Mouse (Mus musculus): ENCODE data around the gene Ghr. TPM values are rescaled to one million over a fixed set of nuclear protein-coding genes. Genes with fewer than 3 reads are reported as not detected.

The Ghr gene
- polyA plus RNA-seq, 1 experiment from 2014 or later, result 5.9 TPM

GRCm38 (mm10) chr15:3485367-3485766, 97.9 kb downstream of the Ghr start:
- Histone ChIP-seq H3K9me3 (replicated peaks; ENCODE audit: control insufficient read depth, low read length) (no peaks in the 10 kb centered on the region), H3K4me1 (ENCODE audit: control insufficient read depth, insufficient read depth, low read length) (no peaks in the 10 kb centered on the region), H3K27me3 (replicated peaks; ENCODE audit: control insufficient read depth, insufficient read depth, low read length) (no peaks in the 10 kb centered on the region), H3K4me2 (ENCODE audit: low read length) (no peak overlapping the region), H3K27ac (ENCODE audit: low read depth, low read length) (no peak overlapping the region), H3K4me3 (ENCODE audit: low read depth, low read length) (no peak overlapping the region), H3K36me3 (ENCODE audit: control insufficient read depth, insufficient read depth, low read length) (no peaks in the 10 kb centered on the region), H3K9ac (ENCODE audit: low read length) (no peak overlapping the region)
- DNase-seq (ENCODE audit: low spot score) (no peak), ATAC-seq (no peak)
- 100% methylated on average over 1 of the region's 1 CpGs for WGBS

- Histone ChIP-seq H3K36me3 (ENCODE audit: control insufficient read depth, insufficient read depth, low read length) (no peaks in the 10 kb centered on the region), H3K27ac (ENCODE audit: low read depth, low read length) (no peak overlapping the region), H3K4me3 (ENCODE audit: low read depth, low read length) (no peak overlapping the region), H3K9me3 (replicated peaks; ENCODE audit: control insufficient read depth, low read length) (no peaks in the 10 kb centered on the region), H3K9ac (ENCODE audit: low read length) (no peak overlapping the region), H3K4me2 (ENCODE audit: low read length) (no peak overlapping the region), H3K27me3 (replicated peaks; ENCODE audit: control insufficient read depth, insufficient read depth, low read length) (no peaks in the 10 kb centered on the region), H3K4me1 (ENCODE audit: control insufficient read depth, insufficient read depth, low read length) (no peaks in the 10 kb centered on the region)
- ATAC-seq, result no peak
- WGBS, result 86% methylated on average over 3 of the region's 3 CpGs
- DNase-seq (ENCODE audit: low spot score), result no peak
Observed at GRCm38 (mm10) chr15:3483451-3483850, 99.8 kb downstream of the Ghr start.

GRCm38 (mm10) chr15:3469230-3469629, 114.1 kb downstream of the Ghr start:
- Histone ChIP-seq H3K9ac (ENCODE audit: low read length) (no peak overlapping the region), H3K4me2 (ENCODE audit: low read length) (no peak overlapping the region), H3K4me3 (ENCODE audit: low read depth, low read length) (no peak overlapping the region), H3K4me1 (ENCODE audit: control insufficient read depth, insufficient read depth, low read length) (no peaks in the 10 kb centered on the region), H3K27ac (ENCODE audit: low read depth, low read length) (no peak overlapping the region), H3K27me3 (replicated peaks; ENCODE audit: control insufficient read depth, insufficient read depth, low read length) (no peaks in the 10 kb centered on the region), H3K9me3 (replicated peaks; ENCODE audit: control insufficient read depth, low read length) (no peaks in the 10 kb centered on the region), H3K36me3 (ENCODE audit: control insufficient read depth, insufficient read depth, low read length) (no peaks in the 10 kb centered on the region)
- no peak for DNase-seq (ENCODE audit: low spot score)
- WGBS, result 90% methylated on average over 4 of the region's 4 CpGs
- ATAC-seq, result no peak

- DNase-seq (ENCODE audit: low spot score), result no peak
- ATAC-seq, result no peak
- Histone ChIP-seq H3K4me3 (ENCODE audit: low read depth, low read length) (no peak overlapping the region), H3K36me3 (ENCODE audit: control insufficient read depth, insufficient read depth, low read length) (no peaks in the 10 kb centered on the region), H3K9me3 (replicated peaks; ENCODE audit: control insufficient read depth, low read length) (no peaks in the 10 kb centered on the region), H3K9ac (ENCODE audit: low read length) (no peak overlapping the region), H3K4me2 (ENCODE audit: low read length) (no peak overlapping the region), H3K27me3 (replicated peaks; ENCODE audit: control insufficient read depth, insufficient read depth, low read length) (no peaks in the 10 kb centered on the region), H3K4me1 (ENCODE audit: control insufficient read depth, insufficient read depth, low read length) (no peaks in the 10 kb centered on the region), H3K27ac (ENCODE audit: low read depth, low read length) (no peak overlapping the region)
- WGBS, result 86% methylated on average over 4 of the region's 4 CpGs
Observed at GRCm38 (mm10) chr15:3466608-3467007, 116.7 kb downstream of the Ghr start.

GRCm38 (mm10) chr15:3464754-3465153, 118.5 kb downstream of the Ghr start:
- Histone ChIP-seq H3K4me1 (ENCODE audit: control insufficient read depth, insufficient read depth, low read length) (no peaks in the 10 kb centered on the region), H3K4me2 (ENCODE audit: low read length) (no peak overlapping the region), H3K9ac (ENCODE audit: low read length) (no peak overlapping the region), H3K36me3 (ENCODE audit: control insufficient read depth, insufficient read depth, low read length) (no peaks in the 10 kb centered on the region), H3K27me3 (replicated peaks; ENCODE audit: control insufficient read depth, insufficient read depth, low read length) (no peaks in the 10 kb centered on the region), H3K27ac (ENCODE audit: low read depth, low read length) (no peak overlapping the region), H3K9me3 (replicated peaks; ENCODE audit: control insufficient read depth, low read length) (no peaks in the 10 kb centered on the region), H3K4me3 (ENCODE audit: low read depth, low read length) (no peak overlapping the region)
- WGBS, result 82% methylated on average over 4 of the region's 4 CpGs
- no peak for ATAC-seq
- DNase-seq (ENCODE audit: low spot score), result no peak

- no peak overlapping the region for H3K4me2 ChIP-seq (ENCODE audit: low read length)
- no peak overlapping the region for H3K4me3 ChIP-seq (ENCODE audit: low read depth, low read length)
- no peak overlapping the region for H3K9ac ChIP-seq (ENCODE audit: low read length)
- no peaks in the 10 kb centered on the region for H3K36me3 ChIP-seq (ENCODE audit: control insufficient read depth, insufficient read depth, low read length)
- H3K9me3 ChIP-seq (replicated peaks; ENCODE audit: control insufficient read depth, low read length), result no peaks in the 10 kb centered on the region
- H3K27ac ChIP-seq (ENCODE audit: low read depth, low read length), result no peak overlapping the region
- DNase-seq (ENCODE audit: low spot score) (no peak), ATAC-seq (no peak)
- no peaks in the 10 kb centered on the region for H3K4me1 ChIP-seq (ENCODE audit: control insufficient read depth, insufficient read depth, low read length)
- 79% methylated on average over 4 of the region's 4 CpGs for WGBS
- no peaks in the 10 kb centered on the region for H3K27me3 ChIP-seq (replicated peaks; ENCODE audit: control insufficient read depth, insufficient read depth, low read length)
Observed at GRCm38 (mm10) chr15:3456543-3456942, 126.7 kb downstream of the Ghr start.

- H3K27me3 ChIP-seq (replicated peaks; ENCODE audit: control insufficient read depth, insufficient read depth, low read length), result no peaks in the 10 kb centered on the region
- H3K27ac ChIP-seq (ENCODE audit: low read depth, low read length), result no peak overlapping the region
- ATAC-seq (no peak), DNase-seq (ENCODE audit: low spot score) (no peak)
- H3K4me3 ChIP-seq (ENCODE audit: low read depth, low read length), result no peak overlapping the region
- no peak overlapping the region for H3K9ac ChIP-seq (ENCODE audit: low read length)
- H3K4me2 ChIP-seq (ENCODE audit: low read length), result no peak overlapping the region
- H3K4me1 ChIP-seq (ENCODE audit: control insufficient read depth, insufficient read depth, low read length), result no peaks in the 10 kb centered on the region
- no peaks in the 10 kb centered on the region for H3K36me3 ChIP-seq (ENCODE audit: control insufficient read depth, insufficient read depth, low read length)
- H3K9me3 ChIP-seq (replicated peaks; ENCODE audit: control insufficient read depth, low read length), result no peaks in the 10 kb centered on the region
Observed at GRCm38 (mm10) chr15:3455572-3455971, 127.7 kb downstream of the Ghr start.

GRCm38 (mm10) chr15:3452080-3452752, 131.1 kb downstream of the Ghr start:
- Histone ChIP-seq H3K9me3 (replicated peaks; ENCODE audit: control insufficient read depth, low read length) (no peaks in the 10 kb centered on the region), H3K9ac (ENCODE audit: low read length) (no peak overlapping the region), H3K4me3 (ENCODE audit: low read depth, low read length) (no peak overlapping the region), H3K27ac (ENCODE audit: low read depth, low read length) (no peak overlapping the region), H3K27me3 (replicated peaks; ENCODE audit: control insufficient read depth, insufficient read depth, low read length) (no peaks in the 10 kb centered on the region), H3K36me3 (ENCODE audit: control insufficient read depth, insufficient read depth, low read length) (no peaks in the 10 kb centered on the region), H3K4me1 (ENCODE audit: control insufficient read depth, insufficient read depth, low read length) (no peaks in the 10 kb centered on the region), H3K4me2 (ENCODE audit: low read length) (no peak overlapping the region)
- no peak for ATAC-seq
- no peak for DNase-seq (ENCODE audit: low spot score)
- WGBS, result 77% methylated on average over 5 of the region's 5 CpGs

GRCm38 (mm10) chr15:3449564-3449963, 133.7 kb downstream of the Ghr start:
- ATAC-seq (no peak), DNase-seq (ENCODE audit: low spot score) (no peak)
- Histone ChIP-seq H3K9ac (ENCODE audit: low read length) (no peak overlapping the region), H3K9me3 (replicated peaks; ENCODE audit: control insufficient read depth, low read length) (no peaks in the 10 kb centered on the region), H3K27ac (ENCODE audit: low read depth, low read length) (no peak overlapping the region), H3K4me1 (ENCODE audit: control insufficient read depth, insufficient read depth, low read length) (no peaks in the 10 kb centered on the region), H3K4me2 (ENCODE audit: low read length) (no peak overlapping the region), H3K27me3 (replicated peaks; ENCODE audit: control insufficient read depth, insufficient read depth, low read length) (no peaks in the 10 kb centered on the region), H3K4me3 (ENCODE audit: low read depth, low read length) (no peak overlapping the region), H3K36me3 (ENCODE audit: control insufficient read depth, insufficient read depth, low read length) (no peaks in the 10 kb centered on the region)
- 68% methylated on average over 2 of the region's 2 CpGs for WGBS

All from forebrain, embryonic 14.5 days (tissue).